Mouse (Mus musculus) liver, embryonic 11.5 days (tissue): ENCODE results near the gene Gatb. TPM values are rescaled to one million over a fixed set of nuclear protein-coding genes. Genes with fewer than 3 reads are reported as not detected.

Source experiments
- ATAC-seq: fragments of 200-750 bp; cut with Nextera tagmentation; replicated peaks from 2 replicates; pipeline ENCODE4 v1.8.0; 2017; ENCODE audit warnings: moderate number of reproducible peaks, mild to moderate bottlenecking, moderate TSS enrichment, moderate library complexity; ENCODE audit not compliant: low FRiP score
- DNase-seq: peaks from one replicate; pipeline ENCODE4 v3.0.0-alpha.2; 2017; ENCODE audit warnings: low spot score
- H3K27ac ChIP-seq: fragments of 300-500 bp; sonication (generic); 2 replicates; pipeline ENCODE4 v1.5.1; 2014; ENCODE audit warnings: mild to moderate bottlenecking, low read depth, low read length, control low read depth
- H3K27me3 ChIP-seq: fragments of 300-500 bp; sonication (generic); replicated peaks from 2 replicates; pipeline ENCODE4 v1.6.1; 2014; ENCODE audit warnings: low read length, mixed read lengths; ENCODE audit not compliant: control insufficient read depth, insufficient read depth
- H3K36me3 ChIP-seq: fragments of 300-500 bp; sonication (generic); 2 replicates; pipeline ENCODE4 v1.6.1; 2014; ENCODE audit warnings: mild to moderate bottlenecking, low read length, moderate library complexity, mixed read lengths; ENCODE audit not compliant: control insufficient read depth, insufficient read depth
- H3K4me1 ChIP-seq: fragments of 300-500 bp; sonication (generic); replicated peaks from 2 replicates; pipeline ENCODE4 v1.6.1; 2014; ENCODE audit warnings: low read length, mixed read lengths; ENCODE audit not compliant: control insufficient read depth, insufficient read depth
- H3K4me2 ChIP-seq: fragments of 300-500 bp; sonication (generic); 2 replicates; pipeline ENCODE4 v1.6.1; 2014; ENCODE audit warnings: mild to moderate bottlenecking, control low read depth, moderate library complexity
- H3K4me3 ChIP-seq: fragments of 300-500 bp; sonication (generic); 2 replicates; pipeline ENCODE4 v1.5.1; 2014; ENCODE audit warnings: low read depth, low read length, control low read depth
- H3K9ac ChIP-seq: fragments of 300-500 bp; sonication (generic); 2 replicates; pipeline ENCODE4 v1.6.1; 2014; ENCODE audit warnings: low read depth, low read length, control low read depth
- H3K9me3 ChIP-seq: fragments of 300-500 bp; sonication (generic); 2 replicates; pipeline ENCODE4 v1.6.1; 2016; ENCODE audit warnings: low read length, inconsistent platforms, mixed read lengths; ENCODE audit not compliant: control insufficient read depth
- WGBS: fragments of 180-500 bp; shearing (Covaris S2); extraction: QIAGEN DNeasy Blood & Tissue Kit; methylation state at CpG from one replicate; pipeline ENCODE4 v1.1.7; 2014; 5-methylcytosine and 5-hydroxymethylcytosine counted together
- polyA plus RNA-seq: library from polyadenylated mRNA; unstranded; fragments of >200 nt; fragmentation: Nextera tagmentation; extraction: Ambion mirVana; gene quantifications from 2 replicates; pipeline ENCODE4 v1.2.1, GENCODE M21; 2014

Gatb gene
- polyA plus RNA-seq, 1 experiment from 2014 or later: 32.9 TPM

DNA sequence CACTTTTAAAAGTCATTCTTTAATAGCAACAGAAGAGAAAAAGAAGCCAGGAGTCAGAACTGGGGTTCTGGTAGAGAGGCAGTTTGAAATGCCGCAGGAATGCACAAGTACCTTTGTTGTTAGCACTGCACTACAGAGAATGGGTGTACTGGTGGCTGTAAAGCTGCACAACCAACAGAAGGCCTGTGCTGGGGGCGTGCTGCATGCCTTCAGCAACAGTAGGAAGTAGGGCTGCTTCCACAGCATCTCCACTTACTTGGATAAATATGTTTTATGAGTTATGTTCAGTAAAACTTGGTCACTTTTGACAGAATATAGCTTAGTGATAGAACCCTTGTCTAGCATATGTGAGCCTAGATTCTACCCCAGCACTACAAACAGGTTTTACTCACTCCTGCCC lies 33.8 kb downstream of the Gatb start:
- Histone ChIP-seq H3K27me3 (no peaks in the 10 kb centered on the region), H3K9ac (no peak overlapping the region), H3K4me1 (no peaks in the 10 kb centered on the region), H3K4me2 (no peak overlapping the region), H3K9me3 (no peaks in the 10 kb centered on the region), H3K27ac (no peak overlapping the region), H3K4me3 (no peak overlapping the region), H3K36me3 (no peaks in the 10 kb centered on the region)
- no peak for DNase-seq
- 90% methylated on average over 2 of the region's 2 CpGs for WGBS
- ATAC-seq: no peak

DNA sequence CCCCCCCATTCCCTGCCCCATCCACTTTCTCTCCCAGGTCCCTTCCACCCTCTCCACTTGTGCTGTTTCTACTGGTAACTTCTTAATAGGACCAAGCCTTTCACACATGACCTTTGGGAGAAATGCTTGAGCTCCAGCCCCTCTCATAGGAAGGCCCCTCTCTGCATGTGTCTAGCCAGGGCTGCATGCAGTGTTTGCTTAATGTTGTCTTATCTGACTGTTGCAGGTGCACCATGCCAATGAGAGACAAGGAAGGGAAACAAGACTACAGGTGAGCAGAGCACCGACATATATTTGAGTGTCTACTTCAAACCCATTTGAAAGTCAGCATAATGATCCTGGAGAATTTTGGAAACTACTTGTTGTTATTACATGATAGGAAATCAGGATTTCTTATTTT lies 42.5 kb downstream of the Gatb start:
- no peaks in the 10 kb centered on the region for H3K4me1 ChIP-seq
- peak; percentile 70; the same call in 1 of the 2 replicates for ATAC-seq
- no peak overlapping the region for H3K4me3 ChIP-seq
- H3K9me3 ChIP-seq: no peaks in the 10 kb centered on the region
- H3K27me3 ChIP-seq: no peaks in the 10 kb centered on the region
- WGBS: 74% methylated on average over 1 of the region's 1 CpGs
- H3K9ac ChIP-seq: no peak overlapping the region
- H3K27ac ChIP-seq: no peak overlapping the region
- 0 out of 2 replicates have a peak, but pooled peaks cover 5% of the 10 kb centered on the region for H3K36me3 ChIP-seq
- no peak for DNase-seq
- H3K4me2 ChIP-seq: no peak overlapping the region

DNA sequence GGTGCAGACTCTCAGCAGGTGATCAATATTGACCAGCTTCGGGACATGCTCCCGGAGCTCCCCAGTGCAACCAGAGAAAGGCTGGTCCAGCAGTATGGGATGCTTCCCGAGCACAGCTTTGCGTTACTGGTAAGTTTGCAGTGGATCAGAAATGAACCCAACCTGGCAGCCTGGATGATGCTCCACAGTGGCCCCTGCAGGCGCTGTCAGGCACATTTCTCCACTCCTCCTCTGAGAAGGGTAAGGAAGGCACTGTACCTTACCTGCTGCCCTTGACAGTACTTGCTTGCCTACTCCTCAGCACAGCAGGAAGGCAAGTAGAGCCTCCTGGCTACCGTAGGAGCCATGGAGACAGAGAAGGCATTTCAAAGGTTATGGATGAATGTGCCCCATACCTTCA lies 45.0 kb downstream of the Gatb start:
- H3K9me3 ChIP-seq: no peaks in the 10 kb centered on the region
- no peak overlapping the region for H3K27ac ChIP-seq
- whole genome bisulfite sequencing: 84% methylated on average over 6 of the region's 6 CpGs
- H3K9ac ChIP-seq: no peak overlapping the region
- no peaks in the 10 kb centered on the region for H3K4me1 ChIP-seq
- H3K36me3 ChIP-seq: no peaks in the 10 kb centered on the region
- ATAC-seq: no peak
- no peak overlapping the region for H3K4me2 ChIP-seq
- DNase-seq: no peak
- H3K27me3 ChIP-seq: no peaks in the 10 kb centered on the region
- H3K4me3 ChIP-seq: no peak overlapping the region

DNA sequence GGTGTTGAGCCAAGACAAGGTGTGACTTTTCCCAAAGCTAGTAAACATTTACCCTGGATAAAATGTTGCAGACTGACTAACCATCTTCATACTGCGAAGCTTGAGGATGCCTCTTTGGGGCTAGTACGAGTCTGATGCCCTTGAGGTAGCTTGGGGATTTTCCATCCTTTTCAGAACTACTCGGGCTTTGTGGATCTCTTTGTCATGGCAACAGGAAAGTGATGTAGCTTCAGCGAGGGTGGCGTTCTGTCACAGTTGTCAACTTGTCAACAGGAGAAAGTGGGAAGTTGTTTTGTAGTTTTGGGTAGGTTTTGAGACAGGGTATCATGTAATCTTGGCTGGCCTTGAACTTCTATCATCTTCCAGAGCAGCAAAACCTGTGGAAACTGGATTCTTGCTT lies 45.4 kb downstream of the Gatb start:
- no peaks in the 10 kb centered on the region for H3K36me3 ChIP-seq
- DNase-seq: no peak

GRCm38 (mm10) chr3:85619751-85620150 lies 45.8 kb downstream of the Gatb start:
- Histone ChIP-seq H3K9ac (no peak overlapping the region), H3K9me3 (no peaks in the 10 kb centered on the region), H3K4me1 (no peaks in the 10 kb centered on the region), H3K27ac (no peak overlapping the region), H3K4me2 (no peak overlapping the region), H3K4me3 (no peak overlapping the region), H3K27me3 (no peaks in the 10 kb centered on the region), H3K36me3 (no peaks in the 10 kb centered on the region)
- ATAC-seq: no peak
- no peak for DNase-seq
- 92% methylated on average over 1 of the region's 1 CpGs for WGBS

More for the DNA sequence above, 45.4 kb downstream of the Gatb start:
- H3K27me3 ChIP-seq: no peaks in the 10 kb centered on the region
- no peak overlapping the region for H3K9ac ChIP-seq
- whole genome bisulfite sequencing: 85% methylated on average over 5 of the region's 5 CpGs
- H3K27ac ChIP-seq: no peak overlapping the region
- H3K4me1 ChIP-seq: no peaks in the 10 kb centered on the region
- no peaks in the 10 kb centered on the region for H3K9me3 ChIP-seq
- no peak for ATAC-seq
- H3K4me3 ChIP-seq: no peak overlapping the region
- H3K4me2 ChIP-seq: no peak overlapping the region

GRCm38 (mm10) chr3:85629895-85630510 lies 56.1 kb downstream of the Gatb start:
- no peaks in the 10 kb centered on the region; the same call in 1 of the 2 replicates for H3K36me3 ChIP-seq
- DNase-seq (no peak), ATAC-seq (no peak)
- H3K27ac ChIP-seq: no peak overlapping the region
- no peaks in the 10 kb centered on the region for H3K9me3 ChIP-seq
- WGBS: 93% methylated on average over 4 of the region's 4 CpGs
- no peak overlapping the region for H3K9ac ChIP-seq
- no peak overlapping the region for H3K4me3 ChIP-seq
- H3K4me2 ChIP-seq: no peak overlapping the region
- H3K27me3 ChIP-seq: no peaks in the 10 kb centered on the region
- H3K4me1 ChIP-seq: no peaks in the 10 kb centered on the region

DNA sequence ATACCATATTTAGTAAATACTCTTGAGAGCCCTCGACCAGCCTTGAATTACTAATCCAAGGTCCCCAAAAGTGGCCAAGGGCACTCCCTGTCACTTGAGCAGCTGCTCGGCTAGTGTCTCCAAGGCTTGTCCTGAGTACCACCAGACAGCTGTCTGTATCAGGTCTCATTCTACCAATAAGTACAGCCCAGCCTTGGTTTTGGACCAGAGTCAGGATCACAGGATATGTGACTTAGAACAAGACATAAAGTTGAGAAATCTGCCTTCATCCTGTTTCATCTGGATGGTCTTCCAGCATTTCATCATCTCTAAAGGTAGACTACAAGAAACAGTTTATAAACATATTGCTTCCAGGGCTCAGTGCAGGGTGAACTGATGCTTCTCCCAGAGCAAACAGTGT lies 59.8 kb downstream of the Gatb start:
- Histone ChIP-seq H3K36me3 (no peaks in the 10 kb centered on the region; the same call in 1 of the 2 replicates), H3K4me3 (no peak overlapping the region), H3K4me2 (no peak overlapping the region), H3K4me1 (no peaks in the 10 kb centered on the region), H3K27ac (no peak overlapping the region), H3K27me3 (no peaks in the 10 kb centered on the region), H3K9ac (no peak overlapping the region), H3K9me3 (no peaks in the 10 kb centered on the region)
- ATAC-seq (no peak), DNase-seq (no peak)
- 84% methylated on average over 2 of the region's 2 CpGs for WGBS

GRCm38 (mm10) chr3:85634389-85635125 lies 60.6 kb downstream of the Gatb start:
- Histone ChIP-seq H3K4me1 (no peaks in the 10 kb centered on the region), H3K9me3 (no peaks in the 10 kb centered on the region), H3K4me3 (no peak overlapping the region), H3K27ac (no peak overlapping the region), H3K9ac (no peak overlapping the region), H3K36me3 (no peaks in the 10 kb centered on the region), H3K27me3 (no peaks in the 10 kb centered on the region), H3K4me2 (no peak overlapping the region)
- DNase-seq (no peak), ATAC-seq (no peak)
- WGBS: 87% methylated on average over 8 of the region's 8 CpGs

DNA sequence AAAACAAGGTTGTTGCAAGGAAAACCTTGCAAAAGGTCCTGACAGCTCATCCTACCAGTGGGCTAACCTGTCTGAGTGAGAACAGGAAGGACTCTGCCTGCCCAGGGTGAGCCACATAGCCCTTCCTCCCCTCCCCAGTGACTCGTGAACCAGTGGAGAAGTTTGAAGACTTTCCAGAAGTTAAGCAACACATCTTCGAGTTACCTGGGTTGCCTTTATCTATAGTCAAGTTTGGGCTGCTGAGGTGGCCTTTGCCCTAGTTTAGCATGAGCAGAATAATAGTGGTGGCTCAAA lies 61.2 kb downstream of the Gatb start:
- Histone ChIP-seq H3K9me3 (no peaks in the 10 kb centered on the region), H3K9ac (no peak overlapping the region), H3K27ac (no peak overlapping the region), H3K27me3 (no peaks in the 10 kb centered on the region), H3K4me3 (no peak overlapping the region), H3K4me2 (no peak overlapping the region), H3K4me1 (no peaks in the 10 kb centered on the region), H3K36me3 (no peaks in the 10 kb centered on the region)
- DNase-seq (no peak), ATAC-seq (no peak)
- WGBS: 78% methylated on average over 2 of the region's 2 CpGs
